Mouse (Mus musculus): ENCODE measurements around the gene Rhox2f. TPM values are rescaled to one million over a fixed set of nuclear protein-coding genes. Genes with fewer than 3 reads are reported as not detected.

The Rhox2f gene
- polyA plus RNA-seq (2015; fragmentation: Illumina TruSeq; extraction: RNeasy Lipid Tissue Mini Kit (QIAGEN cat#74804); ENCODE audit: low read depth, low replicate concordance), result not detected

GRCm38 (mm10) chrX:37571105-37571504, at the start of gene Rhox2f:
Gene Rhox2f (plus strand): TSS chrX:37571405.

GRCm38 (mm10) chrX:37530152-37530551, 41.1 kb upstream of the Rhox2f start, which contains the start of gene Rhox2e:
Gene Rhox2e (plus strand): TSS chrX:37530452.

GRCm38 (mm10) chrX:37541719-37542118, 29.5 kb upstream of the Rhox2f start, which contains the start of gene Rhox3e:
Gene Rhox3e (plus strand): TSS chrX:37542019.

GRCm38 (mm10) chrX:37557112-37557511, 14.1 kb upstream of the Rhox2f start, which contains the start of gene Rhox4e:
Gene Rhox4e (plus strand): TSS chrX:37557412.

GRCm38 (mm10) chrX:37580692-37581091, 9.5 kb downstream of the Rhox2f start, which contains the start of gene Rhox3f:
Gene Rhox3f (plus strand): TSS chrX:37580992.

GRCm38 (mm10) chrX:37607604-37608003, 36.4 kb downstream of the Rhox2f start, which contains the start of gene Rhox4f:
Gene Rhox4f (minus strand): TSS chrX:37607704.

Other genes starting within 250 kb of the Rhox2f start
- gene Rhox3a2, start 191.4 kb upstream of the Rhox2f start, polyA plus RNA-seq (2015; fragmentation: Illumina TruSeq; extraction: RNeasy Lipid Tissue Mini Kit (QIAGEN cat#74804); ENCODE audit: low read depth, low replicate concordance), result not detected
- gene Rhox4a2, start 180.6 kb upstream of the Rhox2f start, polyA plus RNA-seq (2015; fragmentation: Illumina TruSeq; extraction: RNeasy Lipid Tissue Mini Kit (QIAGEN cat#74804); ENCODE audit: low read depth, low replicate concordance), result not detected
- gene Rhox2b, start 159.3 kb upstream of the Rhox2f start, polyA plus RNA-seq (2015; fragmentation: Illumina TruSeq; extraction: RNeasy Lipid Tissue Mini Kit (QIAGEN cat#74804); ENCODE audit: low read depth, low replicate concordance), result not detected
- gene Rhox4b, start 138.9 kb upstream of the Rhox2f start, polyA plus RNA-seq (2015; fragmentation: Illumina TruSeq; extraction: RNeasy Lipid Tissue Mini Kit (QIAGEN cat#74804); ENCODE audit: low read depth, low replicate concordance), result not detected
- not detected for gene Rhox2c, start 117.7 kb upstream of the Rhox2f start, polyA plus RNA-seq (2015; fragmentation: Illumina TruSeq; extraction: RNeasy Lipid Tissue Mini Kit (QIAGEN cat#74804); ENCODE audit: low read depth, low replicate concordance)
- not detected for gene Rhox3c, start 112.8 kb upstream of the Rhox2f start, polyA plus RNA-seq (2015; fragmentation: Illumina TruSeq; extraction: RNeasy Lipid Tissue Mini Kit (QIAGEN cat#74804); ENCODE audit: low read depth, low replicate concordance)
- not detected for gene Rhox4c, start 91.1 kb upstream of the Rhox2f start, polyA plus RNA-seq (2015; fragmentation: Illumina TruSeq; extraction: RNeasy Lipid Tissue Mini Kit (QIAGEN cat#74804); ENCODE audit: low read depth, low replicate concordance)
- gene Rhox2d, start 78.0 kb upstream of the Rhox2f start, polyA plus RNA-seq (2015; fragmentation: Illumina TruSeq; extraction: RNeasy Lipid Tissue Mini Kit (QIAGEN cat#74804); ENCODE audit: low read depth, low replicate concordance), result not detected
- gene Rhox4d, start 57.0 kb upstream of the Rhox2f start, polyA plus RNA-seq (2015; fragmentation: Illumina TruSeq; extraction: RNeasy Lipid Tissue Mini Kit (QIAGEN cat#74804); ENCODE audit: low read depth, low replicate concordance), result not detected
- gene Rhox2e, start 41.0 kb upstream of the Rhox2f start, polyA plus RNA-seq (2015; fragmentation: Illumina TruSeq; extraction: RNeasy Lipid Tissue Mini Kit (QIAGEN cat#74804); ENCODE audit: low read depth, low replicate concordance), result not detected
- not detected for gene Rhox3e, start 29.4 kb upstream of the Rhox2f start, polyA plus RNA-seq (2015; fragmentation: Illumina TruSeq; extraction: RNeasy Lipid Tissue Mini Kit (QIAGEN cat#74804); ENCODE audit: low read depth, low replicate concordance)
- not detected for gene Rhox4e, start 14.0 kb upstream of the Rhox2f start, polyA plus RNA-seq (2015; fragmentation: Illumina TruSeq; extraction: RNeasy Lipid Tissue Mini Kit (QIAGEN cat#74804); ENCODE audit: low read depth, low replicate concordance)
- gene Rhox3f, start 9.6 kb downstream of the Rhox2f start, polyA plus RNA-seq (2015; fragmentation: Illumina TruSeq; extraction: RNeasy Lipid Tissue Mini Kit (QIAGEN cat#74804); ENCODE audit: low read depth, low replicate concordance), result not detected
- not detected for gene Rhox4f, start 36.3 kb downstream of the Rhox2f start, polyA plus RNA-seq (2015; fragmentation: Illumina TruSeq; extraction: RNeasy Lipid Tissue Mini Kit (QIAGEN cat#74804); ENCODE audit: low read depth, low replicate concordance)
- not detected for gene Rhox3g, start 57.2 kb downstream of the Rhox2f start, polyA plus RNA-seq (2015; fragmentation: Illumina TruSeq; extraction: RNeasy Lipid Tissue Mini Kit (QIAGEN cat#74804); ENCODE audit: low read depth, low replicate concordance)
- gene Rhox2g, start 72.1 kb downstream of the Rhox2f start, polyA plus RNA-seq (2015; fragmentation: Illumina TruSeq; extraction: RNeasy Lipid Tissue Mini Kit (QIAGEN cat#74804); ENCODE audit: low read depth, low replicate concordance), result not detected
- gene Rhox4g, start 79.9 kb downstream of the Rhox2f start, polyA plus RNA-seq (2015; fragmentation: Illumina TruSeq; extraction: RNeasy Lipid Tissue Mini Kit (QIAGEN cat#74804); ENCODE audit: low read depth, low replicate concordance), result not detected
- gene Rhox3h, start 97.4 kb downstream of the Rhox2f start, polyA plus RNA-seq (2015; fragmentation: Illumina TruSeq; extraction: RNeasy Lipid Tissue Mini Kit (QIAGEN cat#74804); ENCODE audit: low read depth, low replicate concordance), result not detected
- gene Rhox2h, start 101.9 kb downstream of the Rhox2f start, polyA plus RNA-seq (2015; fragmentation: Illumina TruSeq; extraction: RNeasy Lipid Tissue Mini Kit (QIAGEN cat#74804); ENCODE audit: low read depth, low replicate concordance), result not detected
- gene Rhox5, start 233.4 kb downstream of the Rhox2f start, polyA plus RNA-seq (2015; fragmentation: Illumina TruSeq; extraction: RNeasy Lipid Tissue Mini Kit (QIAGEN cat#74804); ENCODE audit: low read depth, low replicate concordance), result not detected